Mouse (Mus musculus) forebrain, embryonic 15.5 days (tissue): ENCODE results near the gene Otud4. TPM values are rescaled to one million over a fixed set of nuclear protein-coding genes. Genes with fewer than 3 reads are reported as not detected.

Experiments used
- ATAC-seq: fragments of 200-750 bp; cut with Nextera tagmentation; replicated peaks from 2 replicates; pipeline ENCODE4 v1.8.0; 2017; ENCODE audit warnings: mild to moderate bottlenecking, moderate TSS enrichment, moderate library complexity
- H3K27ac ChIP-seq: fragments of 300-500 bp; sonication (generic); replicated peaks from 2 replicates; pipeline ENCODE4 v1.5.1; 2015; ENCODE audit warnings: mild to moderate bottlenecking, inconsistent platforms
- H3K27me3 ChIP-seq: fragments of 300-500 bp; sonication (generic); 2 replicates; pipeline ENCODE4 v1.6.1; 2015; ENCODE audit warnings: inconsistent platforms
- H3K36me3 ChIP-seq: fragments of 300-500 bp; sonication (generic); 2 replicates; pipeline ENCODE4 v1.6.1; 2015; ENCODE audit warnings: mild to moderate bottlenecking, inconsistent platforms
- H3K4me1 ChIP-seq: fragments of 300-500 bp; sonication (generic); 2 replicates; pipeline ENCODE4 v1.6.1; 2015; ENCODE audit warnings: inconsistent platforms
- H3K4me2 ChIP-seq: fragments of 300-500 bp; sonication (generic); replicated peaks from 2 replicates; pipeline ENCODE4 v1.6.1; 2015; ENCODE audit warnings: mild to moderate bottlenecking, inconsistent platforms
- H3K4me3 ChIP-seq: fragments of 300-500 bp; sonication (generic); 2 replicates; pipeline ENCODE4 v1.5.1; 2015; ENCODE audit warnings: mild to moderate bottlenecking, inconsistent platforms
- H3K9ac ChIP-seq: fragments of 300-500 bp; sonication (generic); replicated peaks from 2 replicates; pipeline ENCODE4 v1.6.1; 2015; ENCODE audit warnings: mild to moderate bottlenecking, inconsistent platforms
- H3K9me3 ChIP-seq: fragments of 300-500 bp; sonication (generic); 2 replicates; pipeline ENCODE4 v1.6.1; 2016; ENCODE audit warnings: inconsistent platforms
- WGBS: fragments of 180-500 bp; shearing (Covaris S2); methylation state at CpG from one replicate; pipeline ENCODE4 v1.1.7; 2015; ENCODE audit warnings: mixed read lengths; 5-methylcytosine and 5-hydroxymethylcytosine counted together
- polyA plus RNA-seq: library from polyadenylated mRNA; unstranded; fragments of >200 nt; fragmentation: Nextera tagmentation; extraction: Ambion mirVana; gene quantifications from 2 replicates; pipeline ENCODE4 v1.2.1, GENCODE M21; 2015

The Otud4 gene
- polyA plus RNA-seq, 1 experiment from 2014 or later, result 13.9 TPM

DNA sequence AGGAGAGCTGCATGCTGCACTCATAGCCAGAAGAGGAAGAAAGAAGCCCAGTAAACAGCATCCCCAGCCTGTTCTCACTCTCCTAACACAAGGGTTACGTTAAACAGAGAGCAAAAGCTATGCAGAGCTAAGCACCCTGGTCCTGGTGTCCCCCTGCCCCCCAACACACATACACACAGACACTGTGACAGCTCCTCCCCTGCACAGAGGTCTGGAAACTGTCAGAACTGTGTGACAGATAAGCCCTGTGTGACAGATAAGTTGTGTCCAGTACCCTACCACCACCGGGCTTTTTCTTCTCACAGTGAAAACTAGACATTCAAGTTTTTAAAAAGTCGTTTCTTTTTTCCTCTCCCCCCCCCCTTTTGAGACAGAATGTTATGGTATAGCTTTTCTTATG, 19.4 kb upstream of the Otud4 start:
- H3K4me1 ChIP-seq, result no peaks in the 10 kb centered on the region
- H3K9ac ChIP-seq, result no peak overlapping the region
- H3K4me3 ChIP-seq, result no peak overlapping the region
- no peak for ATAC-seq
- no peaks in the 10 kb centered on the region for H3K9me3 ChIP-seq
- 42% methylated on average over 3 of the region's 3 CpGs for WGBS
- no peaks in the 10 kb centered on the region for H3K27me3 ChIP-seq
- H3K4me2 ChIP-seq, result no peak overlapping the region
- no peaks in the 10 kb centered on the region for H3K36me3 ChIP-seq
- H3K27ac ChIP-seq, result no peak overlapping the region

DNA sequence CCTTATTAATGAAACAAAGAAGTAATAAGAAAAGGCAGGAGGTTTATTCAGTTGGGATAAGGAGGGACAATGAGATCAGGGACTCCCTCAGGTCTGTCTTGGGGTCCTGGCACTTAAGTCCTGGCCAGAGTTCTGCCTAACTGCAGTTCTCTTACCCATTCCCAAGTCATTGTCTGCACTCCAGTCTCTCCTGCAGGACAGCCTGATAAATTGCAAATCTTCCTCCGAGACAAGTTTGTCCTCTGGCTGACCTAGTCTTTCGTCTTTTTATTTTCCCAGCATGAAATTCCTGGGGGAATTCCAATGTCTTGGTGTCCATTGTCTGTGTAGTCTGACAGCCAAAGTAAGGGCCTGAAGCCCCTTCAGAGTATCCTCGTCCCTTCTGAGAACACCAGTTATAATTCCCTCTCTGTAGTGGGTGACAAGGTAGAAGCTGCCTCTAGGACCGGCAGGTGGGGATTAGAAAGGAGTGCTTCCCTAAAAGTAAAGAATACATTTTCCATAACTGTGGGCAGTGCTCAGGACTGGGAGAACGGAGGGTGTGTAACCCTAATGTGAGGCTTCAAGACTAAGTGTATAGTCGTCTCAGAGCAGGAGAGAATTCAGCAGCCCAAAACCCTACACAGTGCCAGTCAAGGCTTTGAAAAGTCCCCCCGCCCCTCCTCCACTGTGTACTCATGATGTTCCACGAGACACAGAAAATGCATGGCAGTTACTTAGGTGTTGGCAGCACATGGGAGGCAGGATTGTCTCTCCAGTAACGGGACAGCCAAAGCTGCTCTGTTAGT, 18.7 kb upstream of the Otud4 start:
- 39% methylated on average over 9 of the region's 9 CpGs for WGBS
- Histone ChIP-seq H3K4me3 (no peak overlapping the region), H3K27ac (no peak overlapping the region), H3K9me3 (no peaks in the 10 kb centered on the region), H3K36me3 (no peaks in the 10 kb centered on the region), H3K27me3 (no peaks in the 10 kb centered on the region), H3K4me2 (no peak overlapping the region), H3K4me1 (no peaks in the 10 kb centered on the region), H3K9ac (no peak overlapping the region)
- no peak for ATAC-seq

DNA sequence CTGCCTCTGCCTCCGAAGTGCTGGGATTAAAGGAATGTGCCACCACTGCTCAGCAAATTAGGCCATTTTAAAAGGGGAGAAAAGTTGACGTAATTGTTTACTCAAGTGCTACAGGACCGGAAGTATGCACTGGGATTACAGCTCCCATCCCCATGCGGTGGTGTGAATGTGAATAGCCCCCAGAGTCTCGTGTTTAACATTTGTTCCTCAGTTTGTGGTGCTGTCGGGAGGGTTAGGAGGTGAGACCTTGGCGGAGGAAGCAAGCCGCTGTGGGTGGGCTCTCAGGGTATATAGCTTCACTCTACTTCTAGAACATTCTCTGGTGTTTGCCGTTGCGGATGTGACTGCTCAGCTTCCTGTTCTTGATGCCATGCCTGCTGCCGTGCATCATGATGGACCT, 17.1 kb upstream of the Otud4 start:
- H3K27me3 ChIP-seq, result no peaks in the 10 kb centered on the region
- no peaks in the 10 kb centered on the region for H3K36me3 ChIP-seq
- H3K4me1 ChIP-seq, result no peaks in the 10 kb centered on the region
- H3K27ac ChIP-seq, result no peak overlapping the region
- no peak overlapping the region for H3K4me2 ChIP-seq
- H3K9me3 ChIP-seq, result no peaks in the 10 kb centered on the region
- no peak overlapping the region for H3K4me3 ChIP-seq
- 79% methylated on average over 11 of the region's 11 CpGs for WGBS
- H3K9ac ChIP-seq, result no peak overlapping the region
- no peak for ATAC-seq

DNA sequence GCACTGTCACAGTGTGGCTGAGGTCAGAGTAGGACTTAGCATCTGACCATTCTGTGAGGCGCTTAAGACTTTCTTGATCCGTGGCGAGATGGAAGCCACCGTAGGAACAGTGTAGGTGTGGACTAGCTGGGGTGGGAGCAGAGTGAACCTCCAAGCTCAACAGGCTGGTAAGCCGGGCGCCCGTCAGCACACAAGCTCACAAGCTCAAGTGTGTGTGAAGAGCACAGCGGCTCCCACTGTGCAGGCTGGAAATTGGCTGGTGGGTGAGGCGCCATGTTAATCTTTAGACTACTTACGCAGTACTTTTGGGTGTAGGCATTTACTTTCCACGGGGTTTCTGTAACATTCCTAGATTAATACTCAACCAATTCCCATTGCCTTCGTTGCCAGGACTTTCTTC, 16.1 kb upstream of the Otud4 start:
- 93% methylated on average over 12 of the region's 12 CpGs for WGBS
- no peak for ATAC-seq
- Histone ChIP-seq H3K4me3 (no peak overlapping the region), H3K27me3 (no peaks in the 10 kb centered on the region), H3K27ac (no peak overlapping the region), H3K4me1 (no peaks in the 10 kb centered on the region), H3K9me3 (no peaks in the 10 kb centered on the region), H3K4me2 (no peak overlapping the region), H3K36me3 (no peaks in the 10 kb centered on the region), H3K9ac (no peak overlapping the region)

DNA sequence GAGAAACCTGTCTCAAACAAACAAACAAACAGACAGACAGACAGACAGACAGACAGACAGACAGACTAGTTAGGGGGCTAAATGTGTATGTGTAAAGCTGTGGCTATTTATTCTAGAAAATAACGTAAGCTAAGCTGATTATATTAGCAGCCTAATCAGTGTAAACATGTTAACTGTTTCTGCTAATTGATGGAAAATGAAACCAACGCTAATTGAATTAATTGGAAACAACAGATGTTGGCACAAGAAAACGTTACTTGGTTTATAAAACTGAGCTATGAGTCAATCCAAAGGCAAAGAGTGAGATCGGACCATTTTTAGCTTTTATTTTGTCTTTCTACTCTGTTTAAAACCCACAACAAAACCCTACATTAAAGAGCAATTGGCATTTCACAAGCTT, 15.0 kb upstream of the Otud4 start:
- no peaks in the 10 kb centered on the region for H3K9me3 ChIP-seq
- no peak overlapping the region for H3K4me3 ChIP-seq
- WGBS, result 50% methylated on average over 4 of the region's 4 CpGs
- H3K9ac ChIP-seq, result no peak overlapping the region
- no peaks in the 10 kb centered on the region for H3K27me3 ChIP-seq
- no peak overlapping the region for H3K27ac ChIP-seq
- no peak for ATAC-seq
- H3K4me1 ChIP-seq, result no peaks in the 10 kb centered on the region
- H3K36me3 ChIP-seq, result no peaks in the 10 kb centered on the region
- H3K4me2 ChIP-seq, result no peak overlapping the region

DNA sequence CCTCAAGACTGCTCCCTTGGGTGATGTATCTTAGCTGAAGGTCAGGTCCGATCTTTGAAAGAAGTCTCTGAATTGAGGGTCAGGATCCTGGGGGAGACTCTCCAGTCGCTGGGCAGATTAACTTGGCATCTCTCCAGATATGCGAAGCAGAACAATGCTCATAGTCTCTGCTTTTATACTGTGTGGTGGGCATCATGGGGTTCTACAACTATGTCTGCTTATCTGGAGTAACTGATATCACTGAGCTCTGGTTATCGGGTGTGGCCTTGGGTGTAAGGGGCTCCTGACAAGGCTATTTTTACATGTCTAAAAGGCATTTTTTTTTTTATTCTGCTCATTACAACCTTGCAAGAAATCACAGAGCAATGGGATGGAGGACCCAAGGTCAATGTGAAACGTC, 13.2 kb upstream of the Otud4 start:
- no peaks in the 10 kb centered on the region for H3K9me3 ChIP-seq
- H3K27ac ChIP-seq, result no peak overlapping the region
- H3K4me3 ChIP-seq, result no peak overlapping the region
- ATAC-seq, result no peak
- no peaks in the 10 kb centered on the region for H3K4me1 ChIP-seq
- 70% methylated on average over 5 of the region's 5 CpGs for WGBS
- no peak overlapping the region for H3K9ac ChIP-seq
- H3K4me2 ChIP-seq, result no peak overlapping the region
- no peaks in the 10 kb centered on the region for H3K27me3 ChIP-seq
- H3K36me3 ChIP-seq, result no peaks in the 10 kb centered on the region

DNA sequence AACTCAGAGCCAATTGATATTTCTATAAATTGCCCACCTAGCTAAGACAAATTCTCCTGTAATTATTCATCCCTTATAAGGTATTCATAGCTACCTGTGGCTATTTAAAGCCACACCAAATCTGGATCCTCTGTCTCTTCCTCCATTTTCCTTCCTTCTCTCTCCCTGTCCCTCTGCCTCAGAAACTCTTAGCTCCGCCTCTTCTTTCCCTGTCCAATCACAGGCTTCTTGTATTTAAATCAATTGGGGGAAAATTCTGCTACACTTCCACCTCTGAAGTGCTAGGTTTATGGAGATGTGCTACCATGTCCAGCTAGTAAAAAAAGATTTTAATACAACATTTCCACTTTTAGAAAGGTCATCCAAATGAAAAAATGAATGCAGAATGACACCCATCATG, 3.9 kb upstream of the Otud4 start:
- Histone ChIP-seq H3K27ac (no peak overlapping the region), H3K4me1 (peaks cover 6% of the 10 kb centered on the region), H3K4me3 (no peak overlapping the region), H3K27me3 (no peaks in the 10 kb centered on the region), H3K9me3 (no peaks in the 10 kb centered on the region), H3K4me2 (no peak overlapping the region), H3K36me3 (no peaks in the 10 kb centered on the region), H3K9ac (no peak overlapping the region)
- WGBS, result 88% methylated on average over 1 of the region's 1 CpGs
- ATAC-seq, result no peak

DNA sequence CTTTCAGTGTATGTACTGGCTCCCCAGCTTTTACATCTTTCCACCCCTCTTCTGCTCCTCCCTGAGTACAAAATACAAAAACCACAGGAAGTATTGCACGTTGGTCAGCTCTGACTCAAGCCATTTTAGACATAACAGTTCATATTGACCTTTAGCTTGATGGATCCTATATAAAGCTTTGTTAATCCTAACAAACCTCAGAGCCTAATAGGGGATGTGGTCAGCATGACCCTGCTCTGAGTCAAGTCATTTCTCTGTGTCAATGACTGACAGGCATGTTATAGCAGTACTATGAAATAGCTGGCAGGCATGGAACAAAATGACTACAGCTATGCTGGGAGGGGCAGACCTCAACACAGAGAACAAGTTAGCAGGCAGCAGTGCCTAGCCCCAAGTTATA, 3.3 kb upstream of the Otud4 start:
- H3K36me3 ChIP-seq, result no peaks in the 10 kb centered on the region
- H3K27ac ChIP-seq, result no peak overlapping the region
- peaks cover 12% of the 10 kb centered on the region for H3K4me1 ChIP-seq
- no peak for ATAC-seq
- 79% methylated on average over 1 of the region's 1 CpGs for WGBS
- no peak overlapping the region for H3K4me2 ChIP-seq
- H3K9me3 ChIP-seq, result no peaks in the 10 kb centered on the region
- H3K27me3 ChIP-seq, result no peaks in the 10 kb centered on the region
- H3K4me3 ChIP-seq, result no peak overlapping the region
- no peak overlapping the region for H3K9ac ChIP-seq

DNA sequence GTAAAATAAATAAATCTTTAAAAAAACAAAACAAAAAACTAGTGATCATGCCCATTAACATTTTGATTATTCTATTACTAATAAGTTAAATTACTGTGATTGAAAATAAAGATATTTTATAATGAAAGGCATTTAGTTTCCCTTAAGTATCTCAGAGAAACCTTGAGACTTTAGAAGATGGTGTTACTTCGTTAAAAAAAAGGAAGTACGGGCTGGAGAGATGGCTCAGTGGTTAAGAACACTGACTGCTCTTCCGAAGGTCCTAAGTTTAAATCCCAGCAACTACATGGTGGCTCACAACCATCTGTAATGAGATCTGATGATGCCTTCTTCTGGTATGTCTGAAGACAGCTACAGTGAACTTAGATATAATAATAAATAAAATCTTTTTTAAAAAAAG, 2.2 kb upstream of the Otud4 start:
- no peaks in the 10 kb centered on the region for H3K9me3 ChIP-seq
- ATAC-seq, result no peak
- no peak overlapping the region for H3K4me2 ChIP-seq
- H3K9ac ChIP-seq, result no peak overlapping the region
- no peaks in the 10 kb centered on the region for H3K36me3 ChIP-seq
- 90% methylated on average over 3 of the region's 3 CpGs for WGBS
- H3K27ac ChIP-seq, result no peak overlapping the region
- peaks cover 23% of the 10 kb centered on the region for H3K4me1 ChIP-seq
- H3K4me3 ChIP-seq, result no peak overlapping the region
- no peaks in the 10 kb centered on the region for H3K27me3 ChIP-seq

DNA sequence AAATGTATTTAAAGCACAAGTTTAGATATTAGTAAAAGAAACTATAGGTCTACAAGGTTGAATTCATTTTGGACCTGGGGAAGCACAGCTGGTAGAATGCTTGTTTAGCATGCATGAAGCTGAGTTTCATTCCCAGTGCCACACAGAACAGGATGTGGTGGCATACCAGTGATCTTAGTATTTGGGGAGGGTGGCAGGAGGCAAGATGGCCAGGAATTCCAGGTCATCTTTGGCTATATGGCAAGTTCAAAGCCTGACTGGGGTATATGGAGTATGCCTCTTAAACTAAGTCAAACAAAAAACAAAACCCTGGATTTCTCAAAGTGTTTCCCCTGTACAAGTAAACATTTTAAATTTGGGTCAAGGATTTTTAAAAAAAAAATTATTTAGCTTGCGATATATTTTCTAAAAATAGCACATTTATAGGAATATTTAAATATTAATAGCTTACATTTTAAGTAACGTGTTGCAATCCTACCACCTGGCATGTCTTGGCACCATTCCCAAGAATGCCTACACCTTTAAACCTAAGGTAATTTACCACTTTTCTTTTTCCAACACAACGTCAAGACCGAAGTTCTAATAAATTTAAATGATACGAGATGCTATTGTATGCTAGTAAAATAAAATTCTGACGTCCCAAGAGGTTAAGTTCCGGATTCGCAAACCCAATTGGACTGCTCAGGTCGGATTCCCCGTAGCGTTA, 1.3 kb upstream of the Otud4 start:
- no peak for ATAC-seq
- Histone ChIP-seq H3K4me1 (peaks cover 30% of the 10 kb centered on the region), H3K4me3 (peak overlapping the region; percentile 84), H3K9me3 (no peaks in the 10 kb centered on the region), H3K9ac (peak overlapping the region; percentile 82), H3K4me2 (peak overlapping the region; percentile 56), H3K36me3 (no peaks in the 10 kb centered on the region), H3K27me3 (no peaks in the 10 kb centered on the region), H3K27ac (peak overlapping the region; percentile 99)
- 5% methylated on average over 11 of the region's 11 CpGs for WGBS

DNA sequence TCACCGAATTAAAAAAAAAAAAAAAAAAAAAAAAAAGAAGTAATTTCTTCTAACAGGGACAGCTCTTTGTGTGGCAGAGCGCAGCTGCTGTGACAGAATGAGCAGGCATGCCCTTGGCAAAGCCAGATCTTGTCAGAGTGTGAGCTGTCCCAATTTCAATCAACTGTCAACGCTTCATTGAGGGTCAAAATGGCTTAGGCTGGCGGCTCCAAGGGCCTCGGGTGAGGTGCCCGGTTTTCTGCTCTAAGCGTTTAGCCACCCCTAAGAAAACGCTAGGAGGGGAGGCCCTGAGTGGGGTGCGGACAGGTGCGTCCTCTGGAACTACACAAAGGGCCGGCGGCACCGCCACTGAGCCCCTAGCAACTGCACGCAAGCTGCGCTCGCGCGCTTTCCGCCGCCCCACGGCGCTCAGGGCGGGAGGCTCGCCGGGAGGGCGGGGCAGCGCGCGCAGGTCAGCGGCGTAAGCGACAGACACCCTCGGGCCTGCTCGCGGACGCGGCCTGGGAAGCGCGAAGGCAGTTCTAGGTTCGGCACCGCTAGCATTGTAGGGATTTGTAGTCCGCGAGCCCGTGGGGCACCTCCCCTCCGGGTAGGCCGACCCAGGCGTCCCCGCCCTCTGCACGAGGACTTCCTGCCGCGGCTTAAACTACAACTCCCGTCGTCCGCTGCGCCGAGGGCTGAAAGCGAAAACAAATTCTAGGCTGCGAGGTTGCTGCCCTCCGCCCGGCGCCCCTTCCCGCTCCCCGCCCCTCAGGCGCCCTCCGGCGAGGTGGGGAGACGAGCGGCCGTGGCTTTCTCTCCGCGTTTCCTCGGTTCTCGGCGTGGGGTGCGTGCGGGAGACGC, 490 bp upstream of the Otud4 start:
- peaks cover 35% of the 10 kb centered on the region for H3K4me1 ChIP-seq
- ATAC-seq, result peak; percentile 100
- no peaks in the 10 kb centered on the region for H3K9me3 ChIP-seq
- no peaks in the 10 kb centered on the region; the same call in 1 of the 2 replicates for H3K36me3 ChIP-seq
- WGBS, result under 1% methylated on average over 77 of the region's 77 CpGs
- peak overlapping the region; percentile 99 for H3K27ac ChIP-seq
- H3K27me3 ChIP-seq, result no peaks in the 10 kb centered on the region
- H3K4me3 ChIP-seq, result peak overlapping the region; percentile 84
- peak overlapping the region; percentile 82 for H3K9ac ChIP-seq
- H3K4me2 ChIP-seq, result peak overlapping the region; percentile 56

DNA sequence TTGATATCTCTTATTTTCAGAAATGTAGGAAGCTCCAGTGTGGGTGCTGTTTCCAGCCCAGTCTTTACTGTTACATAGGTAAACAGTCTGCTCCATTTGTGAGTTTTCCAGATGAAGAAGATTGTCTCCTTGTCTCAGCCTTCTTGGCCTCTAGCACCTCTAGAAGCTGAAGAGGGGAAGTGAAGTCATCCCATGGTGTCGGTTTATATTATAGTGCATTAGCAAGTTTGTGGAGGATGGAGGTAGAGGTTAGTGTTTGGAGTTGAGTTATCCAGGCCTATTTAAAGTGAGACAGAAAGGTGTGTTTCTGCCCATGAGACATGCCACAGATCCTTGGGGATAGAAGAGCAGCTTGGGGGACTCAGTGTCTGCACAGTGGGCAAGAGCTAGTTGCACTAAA, 1.7 kb downstream of the Otud4 start:
- H3K9ac ChIP-seq, result no peak overlapping the region
- 30% methylated on average over 1 of the region's 1 CpGs for WGBS
- no peaks in the 10 kb centered on the region for H3K27me3 ChIP-seq
- H3K4me1 ChIP-seq, result peaks cover 35% of the 10 kb centered on the region
- no peak overlapping the region for H3K27ac ChIP-seq
- no peaks in the 10 kb centered on the region for H3K9me3 ChIP-seq
- peaks cover 17% of the 10 kb centered on the region for H3K36me3 ChIP-seq
- H3K4me3 ChIP-seq, result peak overlapping the region; percentile 84
- peak overlapping the region; percentile 56 for H3K4me2 ChIP-seq
- ATAC-seq, result no peak
